Mouse (Mus musculus): ENCODE measurements around the gene Cd84. TPM values are rescaled to one million over a fixed set of nuclear protein-coding genes. Genes with fewer than 3 reads are reported as not detected.
"Not testable (repeated sequence)": the region's sequence is repeated elsewhere in the genome, so short reads cannot be mapped to it uniquely, and the experiment has no call there.

The Cd84 gene
- polyA plus RNA-seq, 1 experiment from 2014 or later, result 1.1 TPM

DNA sequence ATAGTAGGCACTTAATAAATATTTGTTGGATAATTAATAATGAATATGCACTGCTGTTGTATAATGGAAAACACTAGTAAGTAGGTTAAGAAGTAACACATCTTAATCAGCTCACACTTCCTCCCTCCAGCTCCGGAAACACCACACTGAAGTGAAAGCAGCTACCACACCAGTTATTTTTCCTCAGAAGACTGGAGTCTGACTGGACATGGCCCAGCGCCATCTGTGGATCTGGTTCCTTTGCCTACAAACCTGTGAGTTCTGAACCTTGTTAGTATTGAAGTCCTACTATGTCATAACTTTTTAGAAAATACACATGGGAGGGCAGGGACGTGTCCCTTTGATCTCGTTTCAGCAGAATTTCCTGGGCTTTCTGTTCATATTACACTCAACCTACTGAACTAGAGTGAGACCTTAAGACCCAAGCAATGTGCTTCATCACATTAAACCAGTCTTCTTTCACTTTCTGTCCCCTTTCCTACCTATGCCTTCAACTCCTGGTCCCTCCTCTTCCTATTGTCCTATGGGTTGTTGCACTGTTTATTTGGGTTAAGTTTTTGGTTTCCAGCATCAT, 1.0 kb downstream of the Cd84 start:
- Histone ChIP-seq H3K4me1 (no peaks in the 10 kb centered on the region), H3K9ac (no peak overlapping the region), H3K4me2 (no peak overlapping the region), H3K9me3 (no peaks in the 10 kb centered on the region), H3K4me3 (no peak overlapping the region), H3K27me3 (replicated peaks) (no peaks in the 10 kb centered on the region), H3K36me3 (no peaks in the 10 kb centered on the region), H3K27ac (replicated peaks) (no peak overlapping the region)
- ATAC-seq (ENCODE audit: extremely low read depth, insufficient number of reproducible peaks, low FRiP score, low TSS enrichment), result no peak
- 50% methylated on average over 4 of the region's 4 CpGs for WGBS

GRCm38 (mm10) chr1:171845035-171845754, 5.7 kb downstream of the Cd84 start:
- no peak overlapping the region for H3K9ac ChIP-seq
- H3K4me2 ChIP-seq, result no peak overlapping the region
- H3K9me3 ChIP-seq, result no peaks in the 10 kb centered on the region
- no peaks in the 10 kb centered on the region for H3K36me3 ChIP-seq
- no peak overlapping the region for H3K4me3 ChIP-seq
- 64% methylated on average over 5 of the region's 5 CpGs for WGBS
- H3K27me3 ChIP-seq (replicated peaks), result no peaks in the 10 kb centered on the region
- no peaks in the 10 kb centered on the region for H3K4me1 ChIP-seq
- H3K27ac ChIP-seq (replicated peaks), result no peak overlapping the region
- ATAC-seq (ENCODE audit: extremely low read depth, insufficient number of reproducible peaks, low FRiP score, low TSS enrichment), result no peak

DNA sequence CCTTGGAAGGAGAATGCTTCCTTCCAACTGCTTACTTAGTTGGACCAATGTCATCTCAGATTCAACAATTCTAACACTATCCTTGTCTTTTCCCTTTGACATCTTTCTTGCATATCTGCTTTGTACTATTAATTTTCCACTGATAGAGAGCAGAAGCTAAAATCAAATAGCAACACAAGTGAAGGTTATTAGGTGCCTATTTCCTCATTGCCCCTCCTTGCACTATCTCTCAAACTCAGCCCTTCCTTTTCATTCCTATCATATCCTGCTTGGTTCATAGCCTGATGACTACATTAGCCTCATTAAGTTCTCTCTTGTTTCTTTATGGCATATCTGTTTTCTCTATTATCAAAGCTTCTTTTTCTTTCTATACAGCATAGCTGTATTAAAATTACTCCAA, 8.7 kb downstream of the Cd84 start:
- H3K9ac ChIP-seq, result no peak overlapping the region
- H3K36me3 ChIP-seq, result no peaks in the 10 kb centered on the region
- no peak overlapping the region for H3K4me3 ChIP-seq
- no peak for ATAC-seq (ENCODE audit: extremely low read depth, insufficient number of reproducible peaks, low FRiP score, low TSS enrichment)
- H3K4me1 ChIP-seq, result no peaks in the 10 kb centered on the region
- H3K4me2 ChIP-seq, result no peak overlapping the region
- no peak overlapping the region for H3K27ac ChIP-seq (replicated peaks)
- no peaks in the 10 kb centered on the region for H3K9me3 ChIP-seq
- H3K27me3 ChIP-seq (replicated peaks), result no peaks in the 10 kb centered on the region

DNA sequence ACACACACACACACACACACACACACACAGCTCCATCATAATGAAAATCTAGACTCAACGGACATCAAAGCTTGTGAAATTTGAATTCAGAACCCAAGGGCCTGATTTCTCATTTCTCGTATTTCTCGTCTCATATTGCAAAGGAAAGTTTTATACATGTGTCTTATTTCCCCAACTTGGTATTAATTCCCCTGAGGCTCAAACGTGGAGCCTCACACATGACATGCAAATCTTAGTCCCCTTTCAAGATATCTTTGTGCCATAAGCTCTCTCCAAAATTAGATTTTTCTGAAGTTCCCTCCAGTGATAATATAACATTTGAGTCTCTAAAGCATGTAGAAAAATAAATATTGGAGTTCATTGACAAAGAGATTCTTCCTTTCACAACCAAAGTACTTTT, 9.3 kb downstream of the Cd84 start:
- 73% methylated on average over 4 of the region's 4 CpGs for WGBS
- ATAC-seq (ENCODE audit: extremely low read depth, insufficient number of reproducible peaks, low FRiP score, low TSS enrichment), result no peak
- H3K36me3 ChIP-seq, result no peaks in the 10 kb centered on the region
- no peaks in the 10 kb centered on the region for H3K9me3 ChIP-seq
- no peaks in the 10 kb centered on the region for H3K4me1 ChIP-seq
- no peak overlapping the region for H3K4me2 ChIP-seq
- H3K9ac ChIP-seq, result no peak overlapping the region
- H3K27ac ChIP-seq (replicated peaks), result no peak overlapping the region
- no peak overlapping the region for H3K4me3 ChIP-seq
- no peaks in the 10 kb centered on the region for H3K27me3 ChIP-seq (replicated peaks)

- Histone ChIP-seq H3K9ac (no peak overlapping the region), H3K9me3 (no peaks in the 10 kb centered on the region), H3K27me3 (replicated peaks) (no peaks in the 10 kb centered on the region), H3K4me3 (no peak overlapping the region), H3K4me2 (no peak overlapping the region), H3K4me1 (no peaks in the 10 kb centered on the region), H3K36me3 (no peaks in the 10 kb centered on the region), H3K27ac (replicated peaks) (no peak overlapping the region)
- ATAC-seq (ENCODE audit: extremely low read depth, insufficient number of reproducible peaks, low FRiP score, low TSS enrichment), result no peak
- WGBS, result 72% methylated on average over 5 of the region's 5 CpGs
Observed at GRCm38 (mm10) chr1:171849454-171849853, 10.0 kb downstream of the Cd84 start.

DNA sequence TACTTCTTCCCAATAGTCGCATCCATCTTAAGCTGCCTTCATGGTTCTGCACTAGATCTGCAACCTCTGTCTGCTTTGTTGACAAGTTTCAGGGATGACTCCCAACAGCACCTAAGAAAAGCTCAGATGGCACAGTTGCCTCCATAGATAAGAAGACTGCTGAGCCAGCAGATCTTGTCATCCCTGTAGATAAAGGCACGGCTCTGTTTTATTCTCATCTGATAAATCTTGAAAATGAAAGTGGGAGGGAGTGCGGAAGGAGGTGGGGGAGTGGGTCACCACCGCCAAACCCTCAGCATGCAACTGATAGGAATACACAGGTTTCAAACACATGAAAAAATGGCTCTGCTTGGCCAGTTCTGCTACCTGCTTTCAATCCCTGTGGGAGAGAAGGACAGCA, 26.0 kb downstream of the Cd84 start:
- no peak overlapping the region for H3K9ac ChIP-seq
- no peaks in the 10 kb centered on the region for H3K27me3 ChIP-seq (replicated peaks)
- H3K4me2 ChIP-seq, result no peak overlapping the region
- H3K9me3 ChIP-seq, result no peaks in the 10 kb centered on the region; the same call in 1 of the 2 replicates
- ATAC-seq (ENCODE audit: extremely low read depth, insufficient number of reproducible peaks, low FRiP score, low TSS enrichment), result no peak
- no peaks in the 10 kb centered on the region for H3K4me1 ChIP-seq
- no peak overlapping the region for H3K4me3 ChIP-seq
- no peak overlapping the region for H3K27ac ChIP-seq (replicated peaks)
- no peaks in the 10 kb centered on the region for H3K36me3 ChIP-seq
- 59% methylated on average over 4 of the region's 4 CpGs for WGBS

DNA sequence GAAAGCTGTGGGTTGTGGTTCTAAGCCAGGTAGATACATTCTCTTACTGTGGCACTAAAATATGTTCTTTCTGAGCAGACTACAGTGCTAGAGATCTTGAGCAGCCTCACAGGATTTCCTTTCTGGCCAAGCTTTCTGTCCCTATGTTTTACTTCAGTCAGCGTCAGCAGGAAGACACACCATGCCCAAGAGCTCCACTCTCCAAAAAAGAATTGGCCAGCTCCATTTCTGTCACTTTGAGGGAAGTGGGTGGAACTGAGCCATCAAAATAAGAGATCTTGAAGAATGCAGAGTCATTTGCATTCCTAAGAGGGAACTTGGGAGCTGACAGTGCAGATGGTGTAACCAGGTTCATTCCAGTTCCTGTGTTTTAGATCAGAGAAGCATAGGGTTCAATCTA, 47.5 kb downstream of the Cd84 start:
- 82% methylated on average over 1 of the region's 1 CpGs for WGBS
- no peak for ATAC-seq (ENCODE audit: extremely low read depth, insufficient number of reproducible peaks, low FRiP score, low TSS enrichment)
- H3K27me3 ChIP-seq (replicated peaks), result no peaks in the 10 kb centered on the region

GRCm38 (mm10) chr1:171895364-171895763, 55.9 kb downstream of the Cd84 start, which contains the start of gene Gm10521:
TSS of gene Gm10521 (plus strand) at chr1:171895664.
- H3K9ac ChIP-seq; ATAC-seq (ENCODE audit: extremely low read depth, insufficient number of reproducible peaks, low FRiP score, low TSS enrichment); H3K4me2 ChIP-seq; H3K36me3 ChIP-seq; H3K27me3 ChIP-seq (replicated peaks); H3K4me1 ChIP-seq; H3K9me3 ChIP-seq; H3K27ac ChIP-seq (replicated peaks); H3K4me3 ChIP-seq: not testable (repeated sequence)
- WGBS, result 84% methylated on average over 5 of the region's 5 CpGs

More for the DNA sequence above, 47.5 kb downstream of the Cd84 start:
- Histone ChIP-seq H3K36me3 (no peaks in the 10 kb centered on the region), H3K4me3 (no peak overlapping the region), H3K4me2 (no peak overlapping the region), H3K9ac (no peak overlapping the region), H3K4me1 (no peaks in the 10 kb centered on the region), H3K27ac (replicated peaks) (no peak overlapping the region), H3K9me3 (no peaks in the 10 kb centered on the region)

GRCm38 (mm10) chr1:171904011-171904410, 64.5 kb downstream of the Cd84 start:
- WGBS, result 71% methylated on average over 1 of the region's 1 CpGs
- Histone ChIP-seq H3K27me3 (replicated peaks) (no peaks in the 10 kb centered on the region), H3K27ac (replicated peaks) (no peak overlapping the region), H3K36me3 (no peaks in the 10 kb centered on the region), H3K9ac (no peak overlapping the region), H3K4me2 (no peak overlapping the region), H3K9me3 (peaks cover 8% of the 10 kb centered on the region), H3K4me3 (no peak overlapping the region), H3K4me1 (no peaks in the 10 kb centered on the region)
- no peak for ATAC-seq (ENCODE audit: extremely low read depth, insufficient number of reproducible peaks, low FRiP score, low TSS enrichment)

DNA sequence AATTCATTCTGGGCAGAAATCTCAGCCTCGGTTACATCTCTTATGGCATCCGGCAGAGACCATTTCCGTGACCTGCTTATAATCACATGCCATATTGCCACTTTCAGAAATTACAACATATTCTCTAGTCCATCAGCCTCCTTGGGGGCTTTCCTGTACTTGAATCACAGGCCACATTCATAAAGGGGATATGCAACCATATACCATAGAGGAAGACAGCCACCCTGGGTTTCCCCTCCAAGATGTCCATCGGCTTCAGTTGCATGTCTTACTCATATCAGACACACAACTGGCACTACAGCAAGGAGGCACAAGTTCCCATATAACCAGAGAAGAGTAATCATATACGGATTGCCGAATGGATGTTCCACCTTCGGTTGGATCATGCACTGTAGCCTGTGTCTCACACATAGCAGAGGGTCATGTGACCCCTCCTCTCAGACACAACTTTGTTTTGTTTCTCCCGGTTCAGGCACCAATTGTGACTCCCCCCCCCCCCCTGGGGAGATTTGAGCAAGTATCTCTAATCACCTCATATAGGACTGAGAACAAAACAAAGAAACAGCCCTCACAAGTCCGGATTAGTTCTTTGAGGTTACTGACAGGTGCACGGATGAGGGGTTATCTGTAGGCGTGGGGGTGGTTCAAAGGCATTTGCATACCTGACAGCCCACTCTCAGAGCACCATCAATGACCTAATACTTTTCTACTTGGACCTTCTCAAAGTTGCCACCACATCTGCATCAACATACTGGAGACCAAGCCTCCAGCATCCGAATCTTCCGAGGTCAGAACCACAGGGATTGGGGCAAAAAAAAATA, 76.4 kb downstream of the Cd84 start:
- Histone ChIP-seq H3K36me3 (no peaks in the 10 kb centered on the region), H3K27me3 (replicated peaks) (no peaks in the 10 kb centered on the region), H3K4me1 (no peaks in the 10 kb centered on the region), H3K4me2 (no peak overlapping the region), H3K4me3 (no peak overlapping the region), H3K9ac (no peak overlapping the region), H3K9me3 (peaks cover 6% of the 10 kb centered on the region), H3K27ac (replicated peaks) (no peak overlapping the region)
- ATAC-seq (ENCODE audit: extremely low read depth, insufficient number of reproducible peaks, low FRiP score, low TSS enrichment), result no peak
- WGBS, result 75% methylated on average over 13 of the region's 13 CpGs

GRCm38 (mm10) chr1:171917305-171918039, 78.0 kb downstream of the Cd84 start, which contains the start of gene Slamf6:
TSS of gene Slamf6 (plus strand) at chr1:171917515.
- Histone ChIP-seq H3K4me2 (peak within 1 kb of the TSS; percentile 50), H3K4me3 (peak within 1 kb of the TSS; percentile 14; the same call in 1 of the 2 replicates)
- WGBS, result 51% methylated on average over 14 of the region's 14 CpGs

More at GRCm38 (mm10) chr1:171917305-171918039, 78.0 kb downstream of the Cd84 start, which contains the start of gene Slamf6:
- no peaks in the 10 kb centered on the region for H3K36me3 ChIP-seq
- no peaks in the 10 kb centered on the region for H3K27me3 ChIP-seq (replicated peaks)
- no peak within 1 kb of the TSS for H3K27ac ChIP-seq (replicated peaks)
- H3K4me1 ChIP-seq, result no peaks in the 10 kb centered on the region
- H3K9ac ChIP-seq, result no peak within 1 kb of the TSS
- no peak for ATAC-seq (ENCODE audit: extremely low read depth, insufficient number of reproducible peaks, low FRiP score, low TSS enrichment)
- no peaks in the 10 kb centered on the region for H3K9me3 ChIP-seq
